Mouse (Mus musculus): ENCODE results near the gene Uba1. TPM values are rescaled to one million over a fixed set of nuclear protein-coding genes. Genes with fewer than 3 reads are reported as not detected.

Uba1 gene
- total RNA-seq (2014; fragmentation: Nextera tagmentation) (273 and 299 TPM in 2 replicates), total RNA-seq (2017) (188 and 223 TPM in 2 replicates)

- peak; percentile 84 for ATAC-seq (replicated peaks; ENCODE audit: poor library complexity, severe bottlenecking)
Observed at GRCm38 (mm10) chrX:20658026-20658652, at the start of gene Uba1. Uba1 (plus strand) TSS chrX:20658326.

GRCm38 (mm10) chrX:20608500-20608899 lies 49.6 kb upstream of the Uba1 start:
- ATAC-seq (replicated peaks; ENCODE audit: poor library complexity, severe bottlenecking), result peak; percentile 86

- no peak; the same call in 1 of the 2 replicates for ATAC-seq (replicated peaks; ENCODE audit: poor library complexity, severe bottlenecking)
Observed at GRCm38 (mm10) chrX:20616861-20617175, 41.3 kb upstream of the Uba1 start.

GRCm38 (mm10) chrX:20617176-20617902 lies 40.8 kb upstream of the Uba1 start, which contains the start of the genes Rbm10 and Ndufb11:
Rbm10 (plus strand) TSS chrX:20617503.
Ndufb11 (minus strand) TSS chrX:20617619.
- peak; percentile 93 for ATAC-seq (replicated peaks; ENCODE audit: poor library complexity, severe bottlenecking)

- no peak; the same call in 1 of the 2 replicates for ATAC-seq (replicated peaks; ENCODE audit: poor library complexity, severe bottlenecking)
Observed at GRCm38 (mm10) chrX:20617903-20618399, 40.2 kb upstream of the Uba1 start.

DNA sequence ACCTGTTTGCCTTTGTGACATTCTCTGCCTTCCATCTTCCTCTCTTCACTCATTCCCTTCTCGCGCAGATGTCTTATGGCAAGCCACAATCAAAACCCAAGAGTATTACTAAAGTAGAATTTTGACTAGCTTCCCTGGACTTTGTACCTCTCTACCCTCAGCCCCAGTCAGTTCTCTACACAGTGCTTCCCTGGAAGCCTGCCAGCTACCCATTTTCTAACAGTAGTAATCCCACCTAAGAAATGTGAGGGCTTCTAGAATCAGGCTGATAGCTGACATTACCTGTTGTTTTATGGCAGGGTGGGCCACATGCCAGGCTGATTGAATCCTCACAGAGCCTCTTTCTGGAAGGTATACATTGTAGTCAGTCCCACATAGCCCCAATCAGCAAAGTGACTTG lies 20.0 kb upstream of the Uba1 start:
- ATAC-seq (replicated peaks; ENCODE audit: poor library complexity, severe bottlenecking), result no peak

DNA sequence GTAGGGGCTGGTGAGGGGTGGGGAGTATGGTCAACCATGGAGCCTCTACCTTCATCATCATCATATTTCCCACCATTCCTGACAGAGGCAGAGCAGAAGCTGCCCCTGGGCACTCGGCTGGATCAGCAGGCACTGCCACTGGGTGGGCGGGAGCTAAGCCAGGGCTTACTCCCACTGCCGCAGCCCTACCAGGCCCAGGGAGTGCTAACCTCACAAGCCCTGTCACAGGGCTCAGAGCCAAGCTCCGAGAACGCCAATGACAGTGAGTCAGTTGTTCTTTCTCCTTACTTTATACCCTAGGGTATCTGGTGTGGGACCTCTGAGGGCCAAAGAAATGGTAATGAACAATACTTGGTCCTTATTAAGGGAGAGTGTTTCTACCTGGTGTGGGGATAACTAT lies 13.3 kb upstream of the Uba1 start:
- no peak for ATAC-seq (replicated peaks; ENCODE audit: poor library complexity, severe bottlenecking)

GRCm38 (mm10) chrX:20657593-20657992 lies 533 bp upstream of the Uba1 start:
- no peak for ATAC-seq (replicated peaks; ENCODE audit: poor library complexity, severe bottlenecking)

DNA sequence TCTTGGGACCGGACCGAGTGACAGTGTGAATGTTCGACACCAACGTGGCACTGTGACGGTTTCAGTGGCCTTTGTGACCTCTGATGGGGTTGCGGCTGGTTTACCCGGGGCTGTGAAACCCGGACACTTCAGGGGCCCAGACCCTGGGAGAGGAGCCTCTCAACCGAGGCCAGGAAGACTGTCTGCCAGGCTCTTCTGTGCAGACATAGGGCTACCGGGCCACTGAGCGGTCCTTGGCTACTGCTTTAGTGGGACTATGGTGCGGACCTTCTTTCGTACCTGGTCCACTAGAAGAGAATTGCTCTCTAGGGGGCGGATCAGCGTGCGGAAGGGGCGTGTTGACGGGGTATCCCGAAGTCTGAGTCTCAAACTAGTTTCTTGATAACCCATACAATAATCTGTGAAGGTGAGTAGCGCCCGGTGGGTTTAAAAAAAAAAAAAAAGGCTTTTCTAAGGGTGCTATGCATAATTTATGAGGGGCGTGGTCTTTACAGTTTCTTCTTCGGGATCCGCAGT lies 823 bp downstream of the Uba1 start:
- ATAC-seq (replicated peaks; ENCODE audit: poor library complexity, severe bottlenecking), result peak; percentile 15; the same call in 1 of the 2 replicates

DNA sequence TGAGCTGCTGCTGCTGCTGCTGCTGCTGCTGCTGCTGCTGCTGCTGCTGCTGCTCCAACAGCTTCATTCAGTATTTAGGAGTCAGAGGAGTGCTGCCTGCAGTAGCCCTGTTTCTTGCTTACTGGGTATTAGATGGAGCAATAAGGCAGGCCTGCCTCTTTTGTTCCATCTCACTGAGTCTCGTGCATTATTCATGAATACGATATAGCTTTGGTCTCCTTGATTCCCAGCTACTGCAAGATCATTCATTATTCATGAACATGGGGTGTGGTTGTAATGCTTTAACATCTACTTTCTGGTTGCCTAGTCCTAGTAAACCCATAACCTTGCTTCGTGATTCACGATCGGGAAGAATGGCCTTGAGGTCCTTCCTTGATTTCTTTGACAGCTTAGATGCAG lies 4.2 kb downstream of the Uba1 start:
- no peak for ATAC-seq (replicated peaks; ENCODE audit: poor library complexity, severe bottlenecking)

DNA sequence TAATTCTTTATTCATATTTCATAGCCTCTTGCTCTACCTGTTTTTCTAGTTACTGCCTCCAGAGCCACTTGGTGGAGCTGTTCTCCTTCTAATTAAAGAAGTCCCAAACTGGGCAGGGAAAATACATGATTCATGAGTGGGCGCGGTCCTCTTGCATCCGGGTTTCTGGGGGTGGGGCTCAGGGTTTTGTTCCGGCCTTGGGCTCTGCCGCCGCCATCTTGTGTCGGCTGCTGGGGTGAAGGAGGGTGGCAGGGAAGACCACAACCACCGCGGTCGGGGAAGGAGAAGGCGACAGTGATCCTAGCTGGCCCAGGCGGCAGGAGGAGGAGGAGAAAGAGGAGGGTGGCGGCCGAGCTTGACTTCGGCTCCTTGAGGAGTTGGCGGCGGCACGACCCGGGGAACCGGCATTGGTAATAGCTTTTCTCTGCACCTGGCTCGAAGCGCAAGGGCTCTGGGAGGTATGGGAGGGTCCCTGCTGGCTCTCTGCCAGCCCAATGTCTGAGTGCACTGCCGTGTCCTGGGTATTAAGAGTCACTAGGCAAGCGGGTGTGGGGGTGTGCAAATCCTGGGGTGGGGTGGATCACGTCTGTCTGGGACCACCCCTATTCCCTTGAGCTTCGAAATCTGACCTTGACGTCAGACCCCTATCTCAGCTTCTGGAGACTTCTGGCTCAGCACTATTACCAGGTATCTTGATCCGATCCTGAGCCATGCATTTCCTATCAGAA lies 4.8 kb downstream of the Uba1 start:
- ATAC-seq (replicated peaks; ENCODE audit: poor library complexity, severe bottlenecking), result peak; percentile 74

- ATAC-seq (replicated peaks; ENCODE audit: poor library complexity, severe bottlenecking), result no peak
Observed at GRCm38 (mm10) chrX:20663444-20663790, 5.3 kb downstream of the Uba1 start.

DNA sequence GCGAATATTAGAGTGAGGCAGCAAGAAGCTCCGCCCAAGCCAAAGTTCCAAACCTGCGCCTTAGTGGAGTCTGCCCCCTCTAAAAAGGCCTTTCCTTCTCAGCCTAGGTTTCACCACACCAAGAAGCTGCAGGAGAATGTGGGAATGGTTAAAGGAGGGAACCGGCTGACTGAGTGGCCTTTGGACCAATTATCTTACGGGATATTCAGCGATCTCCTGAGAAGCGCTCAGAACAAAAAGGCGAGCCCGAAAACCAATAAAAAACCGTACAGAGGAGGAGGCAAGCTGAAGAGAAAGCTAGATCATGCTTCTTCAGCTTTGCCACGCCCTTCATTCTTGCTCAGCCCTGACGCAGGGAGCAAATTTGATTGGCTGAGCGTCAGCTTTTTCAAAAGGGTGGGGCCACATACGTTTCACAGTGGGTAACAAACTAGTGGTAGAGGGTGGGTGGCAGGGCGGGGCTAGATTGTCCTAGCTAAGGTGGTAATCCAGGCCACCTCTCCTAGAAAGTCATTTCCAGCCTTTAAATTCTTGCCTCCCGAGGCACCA lies 29.5 kb downstream of the Uba1 start, which contains the start of gene Cdk16:
Gene Cdk16 (plus strand): TSS at position 436 of the 549 bp plus-strand sequence.
- peak; percentile 80 for ATAC-seq (replicated peaks; ENCODE audit: poor library complexity, severe bottlenecking)

DNA sequence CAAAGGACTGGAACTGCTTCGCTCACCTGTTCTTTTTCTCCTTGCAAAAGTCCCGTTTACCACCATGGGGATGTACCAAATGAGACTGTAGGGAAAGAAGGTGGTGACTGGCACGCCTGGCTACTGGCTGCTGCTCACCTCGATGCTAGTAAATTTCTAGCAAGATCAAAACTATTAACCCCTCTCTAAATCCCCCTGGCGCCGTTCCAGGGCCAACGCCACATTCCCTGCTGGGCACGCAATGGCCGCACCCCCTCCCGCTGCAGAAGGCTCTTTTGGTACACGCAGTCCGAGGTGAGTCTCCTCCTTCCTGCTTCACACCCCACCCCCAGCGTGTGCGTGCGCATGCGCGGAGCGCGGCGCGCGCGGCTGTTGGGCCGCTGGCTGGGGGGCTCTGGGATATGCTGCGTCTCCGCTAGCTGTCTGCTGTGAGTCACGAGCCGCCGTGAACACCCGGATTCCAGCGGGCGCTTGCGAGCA lies 30.0 kb downstream of the Uba1 start:
- ATAC-seq (replicated peaks; ENCODE audit: poor library complexity, severe bottlenecking), result peak; percentile 64

DNA sequence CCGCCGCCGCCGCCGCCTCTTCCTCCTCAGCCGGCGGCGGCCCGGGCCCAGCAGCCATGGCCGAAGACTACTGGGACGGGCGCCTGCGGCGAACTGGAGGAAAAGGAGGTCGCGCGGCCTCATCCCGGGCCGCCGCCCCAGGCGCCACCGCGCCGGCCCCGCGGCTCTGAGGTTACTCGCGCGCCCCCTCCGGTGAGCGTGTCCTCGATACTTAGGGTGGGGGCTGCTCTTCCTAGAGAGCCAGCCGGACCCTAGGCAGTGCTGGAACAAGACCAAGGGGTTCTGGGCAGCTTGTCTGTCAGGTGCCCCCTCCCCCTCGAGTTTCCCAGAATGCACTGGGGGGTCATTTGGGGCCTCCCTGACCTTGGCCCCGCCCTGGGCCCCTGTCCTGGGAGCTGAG lies 30.5 kb downstream of the Uba1 start:
- ATAC-seq (replicated peaks; ENCODE audit: poor library complexity, severe bottlenecking), result peak; percentile 28

DNA sequence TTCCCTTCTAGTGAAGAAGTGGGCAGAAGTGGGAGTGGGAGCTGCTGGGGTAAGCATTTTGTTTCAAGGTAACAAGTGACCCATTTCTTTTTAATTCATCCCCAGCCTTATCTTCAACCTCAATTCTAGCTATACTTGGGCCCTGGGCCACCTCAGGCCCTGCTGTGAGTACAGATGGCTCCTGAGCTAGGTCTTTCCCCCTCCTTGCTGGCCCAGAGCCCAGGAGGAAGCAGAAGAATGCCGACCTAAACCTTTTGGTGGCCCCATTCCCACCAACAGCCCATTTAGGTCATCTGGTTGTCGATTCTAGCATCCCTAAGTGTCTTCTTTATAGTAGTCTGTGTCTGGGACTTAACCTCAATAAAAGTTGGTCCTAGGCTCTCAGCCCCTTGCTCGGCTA lies 33.4 kb downstream of the Uba1 start:
- no peak for ATAC-seq (replicated peaks; ENCODE audit: poor library complexity, severe bottlenecking)

GRCm38 (mm10) chrX:20692616-20693015 lies 34.5 kb downstream of the Uba1 start:
- no peak for ATAC-seq (replicated peaks; ENCODE audit: poor library complexity, severe bottlenecking)

DNA sequence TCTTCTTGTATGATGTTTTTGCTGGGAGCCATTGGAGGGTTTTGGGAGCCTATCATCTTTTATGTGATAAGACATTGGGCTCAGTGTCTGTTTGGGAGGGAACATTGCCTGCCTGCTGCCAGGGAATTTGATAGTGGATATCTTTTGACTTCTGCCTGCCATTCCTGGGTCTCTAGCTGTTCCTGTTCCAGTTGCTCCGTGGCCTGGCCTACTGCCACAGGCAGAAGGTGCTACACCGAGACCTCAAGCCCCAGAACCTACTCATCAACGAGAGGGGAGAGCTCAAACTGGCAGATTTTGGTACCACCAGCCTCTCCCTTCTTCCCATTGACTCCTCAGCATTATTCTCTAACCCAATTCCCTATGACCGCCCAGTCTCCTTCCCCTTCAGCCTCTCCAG lies 37.7 kb downstream of the Uba1 start:
- no peak for ATAC-seq (replicated peaks; ENCODE audit: poor library complexity, severe bottlenecking)

DNA sequence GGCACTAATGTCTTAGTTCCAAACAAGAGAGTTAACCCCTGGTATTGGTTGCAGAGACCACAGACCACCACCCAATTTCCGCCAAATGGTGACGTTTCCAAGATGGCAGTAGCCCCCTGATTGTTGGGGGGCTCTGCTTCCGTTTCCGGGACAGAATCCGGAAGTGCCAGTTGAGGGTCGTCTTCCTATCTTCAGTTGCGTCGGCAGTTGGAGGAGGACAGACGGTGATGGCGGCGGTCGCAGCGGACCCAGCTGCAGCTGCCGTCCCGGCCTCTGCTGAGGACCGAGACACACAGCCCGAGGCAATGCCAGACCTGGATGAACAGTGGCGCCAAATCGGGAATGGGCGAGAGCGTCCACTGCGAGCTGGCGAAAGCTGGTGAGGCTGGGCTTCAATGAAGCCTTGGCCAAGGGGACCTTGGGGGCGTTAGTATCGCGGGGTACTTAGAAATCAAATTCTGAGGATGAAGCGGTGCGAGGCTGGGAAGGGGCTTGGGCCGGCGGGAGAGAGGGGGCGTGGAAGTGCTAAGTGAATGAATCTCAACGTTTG lies 45.7 kb downstream of the Uba1 start, which contains the start of gene Usp11:
Gene Usp11 (plus strand): TSS at position 166 of the 550 bp plus-strand sequence.
- peak; percentile 30 for ATAC-seq (replicated peaks; ENCODE audit: poor library complexity, severe bottlenecking)
